Mouse (Mus musculus) thymus, adult 2 months (tissue): ENCODE data around the gene Prkce.

Experiments used
- CTCF ChIP-seq: fragments of 200-500 bp; IDR thresholded peaks from 2 replicates; pipeline ENCODE4 v1.5.1; 2012; ENCODE audit warnings: mild to moderate bottlenecking, control low read depth, low read length, moderate library complexity, borderline replicate concordance; ENCODE audit not compliant: control insufficient read depth, poor library complexity, insufficient read depth; ENCODE audit errors: extremely low read depth
- POLR2A ChIP-seq: fragments of 200-500 bp; IDR thresholded peaks from 2 replicates; pipeline ENCODE4 v1.6.1; 2012; ENCODE audit warnings: mild to moderate bottlenecking, low read length, control low read depth, moderate library complexity; ENCODE audit not compliant: control insufficient read depth, poor library complexity, insufficient read depth; ENCODE audit errors: extremely low read depth

- TF ChIP-seq POLR2A: no peak
- no peak for TF ChIP-seq CTCF
Measured at GRCm38 (mm10) chr17:86523374-86523773, 355.8 kb downstream of the Prkce start.
